Mouse (Mus musculus) kidney, adult 2 months (tissue): ENCODE results near the gene Hsp90aa1.

Source experiments
- CTCF ChIP-seq: fragments of 200-500 bp; conservative IDR thresholded peaks from 2 replicates; pipeline ENCODE4 v1.5.1; 2011; ENCODE audit warnings: low read depth, mild to moderate bottlenecking, control low read depth, low read length, moderate library complexity, mixed read lengths; ENCODE audit not compliant: insufficient read depth, insufficient read length
- POLR2A ChIP-seq: fragments of 200-500 bp; IDR thresholded peaks from one replicate; pipeline ENCODE4 v1.6.1; 2011; ENCODE audit warnings: low read depth, low read length, control low read depth

DNA sequence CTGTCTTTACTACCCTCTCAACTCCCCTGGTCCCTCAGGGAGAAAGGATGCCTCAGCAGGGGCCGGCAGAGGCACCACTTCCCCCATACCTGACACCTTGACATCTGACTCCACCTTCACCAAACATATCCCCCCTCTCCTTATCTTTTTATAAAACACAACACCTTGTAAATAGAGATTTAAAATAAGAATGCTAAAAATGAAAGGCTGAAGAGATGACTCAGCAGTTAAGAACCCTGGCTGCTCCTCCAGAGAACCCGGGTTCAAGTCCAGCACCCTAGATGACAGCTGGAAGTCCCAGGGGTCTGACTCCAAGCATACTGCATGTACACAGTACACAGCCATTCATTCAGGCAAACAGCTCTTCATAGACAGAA lies 3.4 kb downstream of the Hsp90aa1 start:
- TF ChIP-seq CTCF (no peak), POLR2A (no peak)
